Mouse (Mus musculus) testis, postnatal 14 days (tissue): ENCODE measurements at regions not wholly inside any gene's neighbourhood (a gene's known extent, or its start where the extent isn't known, plus 50 kb on each side); places are given as distances from the start of the nearest gene placed in this dataset.
"Not testable (repeated sequence)": the region's sequence is repeated elsewhere in the genome, so short reads cannot be mapped to it uniquely, and the experiment has no call there.

ENCODE experiments used
- DNase-seq: peaks from one replicate; pipeline ENCODE4 v3.0.0; 2021; ENCODE audit warnings: low spot score

DNA sequence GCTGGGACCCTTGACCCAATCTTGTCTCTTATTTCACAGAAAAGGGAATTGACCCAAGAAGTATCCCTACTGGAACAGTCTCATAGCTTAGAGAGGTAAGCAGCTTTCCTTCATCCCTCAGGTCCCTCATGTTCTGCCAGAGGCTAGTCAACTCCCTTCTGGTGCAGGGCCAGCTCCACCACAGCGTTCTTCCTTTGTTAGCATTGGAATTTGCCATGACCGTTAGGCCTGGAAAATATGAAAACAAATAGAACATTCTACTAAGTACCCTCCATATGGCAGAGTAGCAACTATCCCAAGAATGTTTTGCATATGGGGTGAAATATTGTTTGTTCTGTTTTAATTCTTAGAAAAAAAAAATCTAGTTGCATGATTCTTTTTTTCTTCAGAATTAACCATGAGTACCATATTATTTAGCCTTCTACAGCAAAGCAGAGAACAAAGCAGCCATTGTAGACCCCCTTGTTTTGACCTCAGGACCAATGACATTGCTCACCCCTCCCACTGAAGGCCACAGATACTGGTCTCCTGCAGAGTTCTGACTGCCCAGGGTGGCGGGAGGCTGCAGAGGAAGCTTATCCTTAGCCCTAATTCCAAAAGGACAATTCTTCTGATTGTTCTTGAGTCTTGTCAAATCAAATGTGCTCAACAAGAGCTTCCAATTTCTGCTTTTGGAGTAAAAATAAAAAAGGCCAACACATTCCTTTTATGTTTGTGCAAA, 78.1 kb upstream of the Ehbp1 start:
- DNase-seq: no peak

DNA sequence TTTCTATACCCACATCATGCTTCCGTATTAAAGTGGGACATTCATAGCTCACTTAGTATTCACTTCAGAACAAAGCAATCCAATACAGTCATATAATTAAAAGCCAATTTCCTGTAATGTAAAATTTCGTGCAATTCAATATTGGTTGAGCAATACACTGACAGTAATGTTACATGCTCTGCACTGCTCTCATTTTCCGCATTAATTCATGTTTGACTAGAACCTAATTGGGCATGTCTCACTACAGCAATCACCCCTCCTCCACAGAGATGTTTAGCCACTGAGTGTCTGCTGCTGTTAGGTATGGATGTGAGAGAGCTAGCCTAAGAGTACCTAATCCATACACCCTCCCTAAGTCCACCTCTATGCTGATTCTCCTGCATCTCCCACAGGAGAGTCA, 79.7 kb upstream of the Ehbp1 start:
- DNase-seq: no peak

DNA sequence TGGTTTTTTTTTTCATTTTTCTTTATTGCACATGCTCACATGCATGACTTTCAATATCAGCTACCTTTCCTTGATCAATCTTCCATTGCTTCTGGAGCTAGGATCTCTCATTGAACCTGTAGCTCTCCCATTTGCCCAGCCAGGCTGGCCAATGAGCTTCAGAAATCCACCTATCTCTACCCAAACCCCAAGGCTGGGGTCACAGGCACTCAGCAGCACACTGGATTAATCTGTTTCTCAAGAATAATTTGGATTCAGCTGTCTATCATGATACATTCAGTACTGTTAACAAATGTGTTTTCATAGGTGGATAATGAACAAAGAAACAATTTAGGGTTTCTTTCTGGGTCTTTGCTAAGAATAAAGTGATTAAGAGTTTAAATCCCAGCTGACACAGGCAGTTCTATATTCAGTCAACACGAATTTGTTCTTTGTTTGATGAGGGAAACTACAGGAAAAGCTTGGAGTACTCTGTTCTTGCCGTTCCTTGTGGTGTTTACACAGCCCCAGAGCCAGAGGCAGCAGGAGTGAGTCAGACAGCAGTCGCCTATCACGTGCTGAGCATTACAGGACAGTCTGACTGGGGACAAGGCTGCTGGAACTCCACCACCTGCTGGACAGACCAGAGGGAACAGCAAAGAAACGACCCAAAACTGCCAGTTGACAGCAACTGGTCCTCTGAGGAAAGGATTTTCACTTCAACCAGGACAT, 74.6 kb upstream of the Tmem17 start:
- peak; percentile 48 for DNase-seq

DNA sequence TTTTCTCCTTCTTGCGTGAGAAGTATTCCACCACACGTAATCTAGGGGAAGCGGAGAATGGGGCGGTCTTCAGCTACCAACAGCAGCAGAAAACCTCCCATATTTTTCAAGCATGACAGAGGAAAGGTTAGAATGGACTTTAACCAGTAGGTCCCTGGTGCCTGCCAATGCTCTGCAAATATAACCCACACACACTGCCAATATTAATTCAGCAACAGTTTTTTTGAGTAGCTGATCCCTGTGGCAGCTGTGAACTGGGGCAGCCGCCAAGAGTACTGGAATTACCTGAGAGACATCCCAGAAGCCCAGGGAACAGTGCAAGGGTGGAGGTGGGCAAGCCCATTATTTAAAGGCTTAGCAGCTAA, 74.1 kb upstream of the Tmem17 start:
- DNase-seq: no peak

DNA sequence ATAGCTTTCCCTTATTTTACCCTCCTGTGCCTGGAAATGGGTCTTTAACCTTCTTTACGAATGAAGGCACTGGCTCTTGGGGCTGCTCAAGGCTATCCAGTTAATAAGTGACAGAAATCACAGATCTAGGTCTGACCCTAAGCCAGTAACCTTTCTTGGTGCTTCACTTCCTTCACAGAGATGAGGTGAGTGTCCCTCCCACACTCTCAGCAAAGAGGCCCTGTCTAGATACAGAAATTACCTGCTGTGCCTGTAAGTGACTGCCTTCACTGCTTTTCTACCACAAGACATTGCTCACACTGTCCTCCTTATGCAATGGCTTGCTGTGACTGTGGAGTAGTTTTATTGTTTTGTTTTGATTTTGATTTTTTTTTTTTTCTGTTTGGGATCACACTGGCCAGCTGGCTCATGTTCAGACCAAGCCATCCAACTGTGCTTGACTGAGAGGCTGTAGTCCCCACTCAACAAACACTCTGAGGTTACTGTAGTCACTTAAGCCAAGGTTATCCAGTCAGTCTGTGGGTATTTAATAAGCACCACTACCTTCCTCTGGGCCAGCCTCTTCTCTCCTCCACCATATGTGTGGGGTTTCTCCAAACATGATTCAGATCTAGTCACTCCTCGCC, 73.3 kb upstream of the Tmem17 start:
- no peak for DNase-seq

DNA sequence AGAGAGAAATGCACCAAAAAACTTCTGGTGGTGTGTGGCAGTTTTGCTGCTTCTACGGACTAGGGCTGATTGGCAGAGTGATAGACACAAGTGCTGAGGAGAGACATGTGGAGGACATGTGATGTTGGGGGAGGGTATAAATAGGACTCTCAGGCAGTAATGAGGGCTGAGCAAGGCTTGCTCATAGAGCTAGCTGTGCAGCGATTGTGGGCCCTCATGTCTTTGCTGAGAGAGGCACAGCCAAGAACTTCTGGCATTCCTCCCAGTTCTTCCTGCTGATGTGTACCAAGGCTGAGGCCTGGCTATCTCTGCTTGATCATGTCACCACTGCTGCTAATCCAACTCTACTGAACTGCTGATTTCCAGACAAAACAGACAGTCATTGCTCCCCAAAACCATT, 71.4 kb upstream of the Tmem17 start:
- peak; percentile 38 for DNase-seq

DNA sequence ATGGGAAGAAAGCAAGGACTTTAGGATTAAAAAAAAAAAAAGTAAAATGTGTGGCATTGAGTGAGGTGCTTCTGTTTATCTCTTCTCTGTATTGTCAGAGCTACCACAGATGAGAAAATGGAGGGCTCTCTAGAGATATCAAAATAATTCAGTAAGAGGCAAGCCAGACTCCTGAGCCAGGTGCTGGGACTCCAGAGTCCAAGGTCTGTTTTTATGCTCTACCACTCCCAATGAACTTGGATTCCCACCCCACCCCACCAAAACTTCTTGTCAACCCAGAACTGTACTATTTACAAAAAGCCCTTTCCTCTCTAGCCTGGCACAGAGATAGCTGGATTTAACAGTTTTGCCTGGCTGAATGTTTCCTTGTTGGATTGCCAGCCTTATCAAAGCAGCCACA, 58.7 kb upstream of the Tmem17 start:
- DNase-seq: no peak

DNA sequence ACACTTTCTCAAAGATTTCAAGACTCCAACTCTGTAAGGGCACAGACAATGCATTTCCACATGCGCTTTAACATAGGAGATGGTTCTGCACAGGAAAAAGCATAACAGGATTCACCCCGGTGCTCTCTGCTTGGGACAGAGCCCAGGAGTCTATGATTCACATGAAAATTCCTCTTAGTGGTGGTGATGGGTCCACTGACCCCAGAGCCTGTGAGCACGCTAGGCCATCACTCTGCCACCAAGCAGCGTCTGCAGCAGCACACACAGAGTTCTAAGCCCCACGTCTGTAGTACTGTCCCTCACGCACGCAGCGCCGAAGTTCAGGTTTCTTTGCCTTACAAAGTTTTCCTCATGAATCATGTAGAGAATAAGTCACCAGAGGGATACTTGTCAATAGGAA, 55.6 kb upstream of the Tmem17 start:
- DNase-seq: no peak

DNA sequence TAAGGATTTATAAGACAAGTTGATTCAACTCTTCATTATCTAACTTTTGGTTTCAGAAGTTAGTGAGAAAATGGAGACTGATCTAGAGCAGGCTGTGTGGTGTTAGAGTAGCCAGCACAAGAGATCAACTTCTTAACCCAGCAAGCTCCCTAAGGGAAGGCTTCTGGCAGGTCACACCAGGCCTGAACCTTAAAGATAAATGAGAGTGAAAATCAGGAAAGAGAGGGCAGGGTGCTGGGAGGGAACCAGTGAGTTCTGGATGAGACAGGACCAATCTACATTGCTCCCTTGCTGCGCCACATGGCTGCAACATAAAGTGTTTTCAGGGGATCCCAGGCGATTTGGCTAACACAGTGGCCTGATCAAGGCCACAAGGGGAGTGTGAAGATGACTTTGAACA, 54.7 kb upstream of the Tmem17 start:
- no peak for DNase-seq

DNA sequence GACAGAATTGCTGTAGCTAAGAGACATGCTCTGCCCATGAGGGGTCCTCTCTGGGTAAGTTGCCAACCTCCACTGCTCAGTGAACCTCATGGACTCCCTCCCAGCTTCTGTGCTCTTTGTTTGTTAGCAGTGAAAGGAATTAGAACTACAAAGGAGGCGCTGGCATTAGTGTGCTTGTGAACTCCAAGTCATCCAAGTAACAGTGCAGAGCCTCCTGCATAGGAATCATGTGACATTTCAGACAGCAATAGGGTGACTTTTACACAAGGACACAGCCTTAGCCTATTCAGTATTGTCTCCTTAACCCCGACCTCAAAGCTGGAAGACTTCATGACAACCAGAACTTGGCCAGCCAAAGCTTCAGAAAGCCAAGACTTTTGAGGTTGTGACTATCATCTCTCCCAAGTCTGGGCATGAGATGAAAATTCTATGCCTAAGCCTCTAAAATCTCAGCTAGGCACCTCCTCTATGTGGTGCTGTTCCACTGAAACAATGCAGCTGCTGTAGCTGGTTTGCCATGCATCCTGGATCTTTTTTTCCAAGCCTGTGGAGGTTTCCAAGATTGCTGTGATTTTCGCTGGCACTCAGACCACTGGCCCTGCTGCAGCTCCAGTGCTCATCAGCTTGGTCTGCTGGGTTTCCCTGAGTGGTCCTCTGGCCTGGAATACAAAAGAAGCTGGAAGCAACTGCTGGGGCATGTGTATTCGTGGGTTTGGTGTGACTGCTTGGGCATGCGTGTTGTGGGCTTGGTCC, 52.8 kb upstream of the Tmem17 start:
- no peak for DNase-seq

DNA sequence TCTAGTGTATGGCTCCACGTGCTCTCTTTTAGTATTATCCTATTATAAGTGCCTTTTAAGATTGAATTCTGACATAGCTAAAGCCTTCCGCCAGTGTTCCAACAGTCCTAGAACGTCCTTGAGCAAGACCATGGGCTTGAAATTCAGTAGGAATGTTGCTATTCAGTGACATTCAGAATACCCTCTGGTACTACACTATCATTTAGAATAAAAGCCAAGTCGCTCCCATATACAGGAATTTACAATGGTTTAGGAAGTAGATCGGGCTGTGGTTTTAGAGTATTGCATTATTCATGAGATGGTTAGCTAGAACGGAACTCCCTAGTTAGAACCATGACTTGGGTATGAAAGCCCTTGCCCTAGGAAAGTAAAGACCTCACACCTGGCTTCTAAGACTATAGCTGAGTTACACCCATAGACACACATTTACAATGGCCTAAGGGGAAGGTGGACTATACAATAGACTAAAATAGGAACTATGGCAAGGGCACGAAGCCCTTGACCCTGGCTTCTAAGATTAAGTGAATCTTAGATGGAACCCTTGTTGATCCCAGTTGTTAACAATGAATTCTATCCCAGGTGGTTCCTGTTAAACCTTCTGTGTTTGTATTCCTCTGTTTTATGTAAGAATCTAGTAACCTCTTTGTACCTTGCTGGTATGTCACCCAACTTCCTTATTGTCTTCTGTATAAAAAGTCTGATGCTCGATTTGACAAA, 50.7 kb upstream of the Tmem17 start:
- not testable (repeated sequence) for DNase-seq
